Mouse (Mus musculus) B cell, adult 62 days (primary cell): ENCODE measurements around the gene Arf4. TPM values are rescaled to one million over a fixed set of nuclear protein-coding genes. Genes with fewer than 3 reads are reported as not detected.

ENCODE experiments used
- total RNA-seq: library from RNA; stranded (reverse); gene quantifications from 4 replicates; pipeline ENCODE4 v1.2.4, GENCODE M21; 2023

The Arf4 gene
- total RNA-seq, result 185 to 205 TPM (median 195 TPM) in 4 replicates

DNA sequence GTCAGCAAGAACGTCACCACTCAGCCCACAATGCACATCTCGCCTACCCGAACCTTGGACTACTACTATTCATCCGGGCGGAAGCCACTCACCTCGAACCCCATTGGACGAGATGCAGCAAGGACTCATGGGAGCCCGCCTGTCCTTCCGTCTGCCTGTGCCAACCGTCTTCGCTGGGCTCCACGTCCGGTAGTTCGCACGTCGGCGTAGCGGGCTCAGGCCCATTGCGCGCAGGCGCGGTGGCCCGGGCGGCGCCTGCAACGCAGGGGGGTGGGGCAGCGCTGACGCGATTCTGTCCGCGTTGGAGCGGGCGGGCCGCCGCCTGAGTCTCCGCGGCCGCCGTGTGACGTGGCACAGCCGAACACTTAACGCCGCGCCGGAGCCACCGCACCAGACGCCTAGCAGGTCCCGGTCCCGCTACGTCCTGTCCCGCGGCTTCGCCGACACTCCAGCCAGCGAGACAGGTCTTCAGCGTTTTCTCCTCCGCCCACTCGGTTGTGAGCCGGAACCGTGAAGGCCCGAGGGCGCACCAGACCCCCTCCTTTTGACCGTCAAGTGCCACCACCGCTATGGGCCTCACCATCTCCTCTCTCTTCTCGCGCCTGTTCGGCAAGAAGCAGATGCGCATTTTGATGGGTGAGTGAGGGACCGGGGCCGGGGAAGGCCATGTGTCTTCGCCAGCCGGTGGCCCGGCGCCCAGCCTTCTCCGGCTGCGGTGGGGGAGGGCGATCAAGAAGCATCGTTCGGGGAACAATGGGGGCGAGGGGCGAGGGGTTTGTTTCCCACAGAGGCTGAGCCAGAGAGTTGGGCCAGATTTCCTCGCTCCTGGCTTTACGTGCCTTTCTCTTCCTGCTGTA, at the start of gene Arf4:
Arf4 (plus strand) TSS at position 224 of the 857 bp plus-strand sequence.

DNA sequence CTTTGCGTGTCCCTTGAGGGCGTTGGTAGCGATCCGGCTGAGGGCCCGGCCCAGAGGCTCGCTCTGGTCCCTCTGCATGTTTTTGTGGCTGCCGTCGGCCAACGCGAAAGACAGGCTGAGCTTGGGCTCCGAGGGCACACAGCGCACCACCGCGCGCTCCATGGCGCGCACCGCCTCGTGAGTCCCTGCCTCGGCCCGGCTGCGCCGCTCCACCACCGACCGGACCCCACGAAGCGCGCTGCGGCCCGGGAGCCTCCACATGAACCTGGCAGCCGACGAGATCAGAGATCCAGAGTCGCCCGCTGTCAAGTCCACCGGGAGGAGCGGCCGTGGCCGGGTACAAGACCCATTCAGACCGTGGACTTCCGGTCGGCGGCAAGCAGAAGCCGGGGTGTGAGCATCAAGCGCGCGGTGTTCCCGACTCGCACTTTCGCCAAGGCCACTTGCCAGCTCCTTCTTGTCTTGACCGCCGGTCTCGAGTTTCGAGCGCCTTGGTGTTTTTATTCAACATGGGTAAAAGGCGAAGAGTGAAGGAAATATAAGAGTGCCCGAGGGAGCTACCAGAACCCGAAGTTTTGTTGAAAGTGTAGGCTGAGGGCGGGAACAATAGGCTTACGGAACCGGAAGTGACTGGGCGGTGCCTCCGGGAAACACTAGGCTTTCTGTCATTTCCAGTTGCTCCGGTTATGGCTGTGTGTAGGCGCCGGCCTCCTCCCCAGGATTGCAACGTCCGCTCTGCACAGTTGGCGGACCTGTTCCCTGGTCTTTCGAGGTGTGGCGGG, 31.6 kb downstream of the Arf4 start, which contains the start of gene Pde12:
Pde12 (minus strand) TSS at position 592 of the 782 bp plus-strand sequence.

DNA sequence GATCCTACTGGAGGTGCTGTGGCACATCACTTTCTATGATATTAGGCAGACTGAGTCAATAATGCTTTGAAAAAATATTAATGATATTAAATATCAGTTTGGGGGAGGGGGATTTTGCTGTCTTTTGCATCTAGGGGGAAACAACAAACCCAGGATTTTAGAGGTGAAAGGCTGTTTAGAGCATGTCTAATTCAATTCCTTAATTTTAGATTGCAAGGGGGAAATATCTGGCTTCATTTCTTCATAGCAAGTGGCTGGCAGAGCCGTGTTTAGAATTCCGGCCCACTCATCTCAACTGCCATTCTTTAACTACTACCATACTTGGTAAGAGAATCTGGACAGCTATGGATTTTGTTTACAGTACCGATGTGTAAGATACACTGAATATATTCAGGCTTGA, 55.1 kb downstream of the Arf4 start, which contains the start of gene Dnah12:
Dnah12 (plus strand) TSS at position 301 of the 400 bp plus-strand sequence.

Other genes starting within 250 kb of the Arf4 start
- gene Slmap, start 103.1 kb upstream of the Arf4 start, total RNA-seq, result 77.9 to 83.4 TPM (median 80.0 TPM) in 4 replicates
- 54.0 to 59.6 TPM (median 56.5 TPM) in 4 replicates for gene Dennd6a, start 64.2 kb upstream of the Arf4 start, total RNA-seq
- 9.9 to 11.5 TPM (median 10.8 TPM) in 4 replicates for gene Pde12, start 31.8 kb downstream of the Arf4 start, total RNA-seq
- 0.41 to 1.4 TPM (median 0.59 TPM) in 4 replicates for gene Dnah12, start 55.2 kb downstream of the Arf4 start, total RNA-seq